Mouse (Mus musculus) ovary, postnatal 14 days (tissue): ENCODE results near the gene Hepacam.

Source experiments
- DNase-seq: peaks from one replicate; pipeline ENCODE4 v3.0.0; 2022; ENCODE audit warnings: low spot score

Gene Hepacam

DNA sequence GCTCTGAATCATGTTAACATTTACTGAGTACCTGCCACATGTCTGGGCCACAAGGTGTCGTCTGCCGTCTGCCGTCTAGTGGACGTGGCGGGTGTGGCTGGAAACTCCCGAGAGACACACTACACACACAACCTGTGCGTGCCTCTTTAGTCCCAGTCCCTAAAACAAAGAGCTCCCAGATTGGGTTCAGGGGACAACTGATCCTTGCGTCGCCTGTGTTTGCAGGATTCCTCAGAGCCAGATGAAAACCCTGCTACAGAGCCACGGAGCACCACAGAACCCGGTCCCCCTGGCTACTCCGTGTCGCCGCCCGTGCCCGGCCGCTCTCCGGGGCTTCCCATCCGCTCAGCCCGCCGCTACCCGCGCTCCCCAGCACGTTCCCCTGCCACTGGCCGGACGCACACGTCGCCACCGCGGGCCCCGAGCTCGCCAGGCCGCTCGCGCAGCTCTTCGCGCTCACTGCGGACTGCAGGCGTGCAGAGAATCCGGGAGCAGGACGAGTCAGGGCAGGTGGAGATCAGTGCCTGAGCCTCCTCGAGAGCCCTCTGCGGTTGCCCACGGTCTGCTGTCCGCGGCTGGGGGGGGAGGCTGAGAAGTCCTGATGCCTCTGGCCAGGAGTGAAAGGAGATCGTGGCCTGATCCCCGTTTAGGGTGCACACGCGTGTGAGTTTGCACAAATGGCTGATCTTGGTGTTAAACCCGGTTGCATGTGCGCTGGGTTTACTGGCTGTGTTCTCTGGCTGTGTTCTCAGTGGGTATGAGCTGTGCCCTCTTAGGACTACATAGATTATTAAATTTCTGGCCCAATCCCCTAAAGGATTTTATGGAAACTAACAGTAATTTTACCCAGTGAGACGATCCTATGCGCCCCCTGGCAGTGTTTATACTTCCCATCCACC, 17.4 kb downstream of the Hepacam start:
- DNase-seq: peak; percentile 15

DNA sequence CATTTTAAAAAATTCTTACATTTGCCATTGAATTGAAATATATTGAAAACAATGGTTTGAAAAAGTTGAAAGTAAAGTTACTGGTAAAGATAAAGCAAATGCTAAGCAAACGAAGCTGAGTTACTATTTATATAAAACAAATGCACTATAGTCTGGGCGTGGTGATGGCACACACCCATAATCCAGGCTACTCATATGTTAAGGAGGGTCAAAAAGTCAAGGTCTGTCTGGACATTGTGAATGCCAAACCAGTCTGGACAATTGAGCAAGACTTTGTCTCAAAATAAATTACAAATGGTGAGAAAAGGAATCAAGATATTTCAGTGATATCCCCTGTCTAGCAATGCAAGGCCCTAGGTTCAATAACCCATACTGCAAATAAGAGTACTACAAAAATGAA, 23.7 kb downstream of the Hepacam start:
- DNase-seq: no peak

DNA sequence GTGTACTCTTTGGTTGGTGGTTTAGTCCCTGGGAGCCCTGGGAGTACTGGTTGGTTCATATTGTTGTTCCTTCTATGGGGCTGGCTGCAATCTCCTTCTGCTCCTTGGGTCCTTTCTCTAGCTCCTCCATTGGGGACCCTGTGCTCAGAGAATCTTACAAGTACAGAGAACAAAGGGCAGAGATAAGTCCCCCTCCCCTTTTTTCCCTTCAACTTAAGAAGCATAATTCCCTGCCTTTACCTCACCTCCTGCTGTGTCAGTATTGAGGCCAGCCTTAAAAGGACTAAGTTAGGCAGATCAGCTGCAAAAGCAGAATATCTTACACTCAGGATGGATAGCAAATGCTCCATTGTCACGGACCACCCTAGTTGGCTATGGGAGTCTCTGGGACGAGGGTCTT, 24.9 kb downstream of the Hepacam start:
- DNase-seq: no peak

DNA sequence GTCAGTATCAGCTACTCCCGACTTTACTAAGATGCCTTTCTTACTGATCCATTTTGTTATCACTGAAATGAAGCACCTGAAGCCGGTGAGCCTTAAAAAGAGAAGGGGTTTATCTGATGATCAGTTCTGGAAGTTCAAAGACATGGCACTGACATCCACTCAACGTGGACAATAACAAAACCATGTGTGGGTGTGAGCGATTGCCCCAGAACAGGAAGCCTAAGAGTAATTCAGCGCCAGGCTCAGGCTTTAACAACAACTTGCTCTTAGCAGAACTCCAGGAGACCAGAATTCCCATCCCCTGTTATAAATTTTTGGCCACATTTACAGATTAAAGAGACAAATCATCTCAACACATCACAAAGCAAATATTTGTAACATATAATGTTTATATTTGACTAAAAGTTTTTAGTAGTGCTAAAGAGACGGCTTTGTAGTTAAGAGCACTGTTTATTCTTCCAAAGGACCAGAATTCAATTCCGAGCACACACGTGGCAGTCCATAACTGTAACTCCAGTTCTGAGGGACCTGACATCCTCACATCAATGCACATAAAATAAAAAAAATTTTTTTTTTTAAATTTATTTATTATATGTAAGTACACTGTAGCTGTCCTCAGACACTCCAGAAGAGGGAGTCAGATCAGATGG, 26.5 kb downstream of the Hepacam start:
- DNase-seq: no peak

DNA sequence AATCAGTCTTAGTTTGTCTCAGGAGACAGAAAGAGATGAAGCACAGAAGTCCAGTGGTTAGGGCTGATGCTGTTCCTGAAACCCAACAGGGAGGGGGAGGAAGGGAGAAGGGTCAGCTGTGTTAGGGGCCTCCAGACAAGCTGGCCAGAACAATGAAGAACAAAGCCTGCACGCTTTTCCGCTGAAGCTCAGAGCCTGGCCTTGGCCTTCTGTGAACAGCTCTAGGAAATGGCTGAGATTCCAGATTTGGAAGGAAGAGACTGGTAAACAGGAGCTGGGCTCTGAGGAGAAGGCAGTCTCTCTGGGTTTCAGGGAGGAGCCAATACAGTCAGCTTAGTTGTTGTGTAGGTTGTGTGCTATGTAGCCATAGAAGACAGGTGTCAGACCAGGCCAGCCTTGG, 33.4 kb downstream of the Hepacam start:
- no peak for DNase-seq

DNA sequence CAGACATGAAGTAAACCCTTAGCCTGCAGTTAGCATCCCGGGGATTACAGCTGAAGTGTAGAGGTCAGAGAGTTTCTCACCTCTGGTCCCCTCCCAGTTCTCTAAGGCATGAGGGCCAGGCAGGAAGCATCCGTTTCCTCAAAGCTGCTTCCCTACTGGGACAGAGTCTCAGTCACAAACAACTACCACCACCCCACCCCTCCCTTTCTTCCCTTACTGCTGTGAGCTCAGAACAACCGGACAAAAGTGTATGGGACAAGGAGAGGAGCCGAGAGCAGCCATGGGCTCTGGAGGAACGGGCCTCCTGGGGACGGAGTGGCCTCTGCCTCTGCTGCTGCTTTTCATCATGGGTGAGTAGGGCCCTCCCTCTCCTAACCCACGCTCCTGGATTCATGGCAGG, 34.7 kb downstream of the Hepacam start, which contains the start of gene Robo4:
TSS of gene Robo4 (plus strand) at position 96 of the 400 bp plus-strand sequence.
- DNase-seq: no peak

DNA sequence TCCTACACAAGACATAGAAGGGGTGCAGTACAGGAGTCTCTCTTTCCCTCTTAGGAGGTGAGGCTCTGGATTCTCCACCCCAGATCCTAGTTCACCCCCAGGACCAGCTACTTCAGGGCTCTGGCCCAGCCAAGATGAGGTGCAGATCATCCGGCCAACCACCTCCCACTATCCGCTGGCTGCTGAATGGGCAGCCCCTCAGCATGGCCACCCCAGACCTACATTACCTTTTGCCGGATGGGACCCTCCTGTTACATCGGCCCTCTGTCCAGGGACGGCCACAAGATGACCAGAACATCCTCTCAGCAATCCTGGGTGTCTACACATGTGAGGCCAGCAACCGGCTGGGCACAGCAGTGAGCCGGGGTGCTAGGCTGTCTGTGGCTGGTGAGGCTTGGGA, 35.4 kb downstream of the Hepacam start:
- DNase-seq: no peak

DNA sequence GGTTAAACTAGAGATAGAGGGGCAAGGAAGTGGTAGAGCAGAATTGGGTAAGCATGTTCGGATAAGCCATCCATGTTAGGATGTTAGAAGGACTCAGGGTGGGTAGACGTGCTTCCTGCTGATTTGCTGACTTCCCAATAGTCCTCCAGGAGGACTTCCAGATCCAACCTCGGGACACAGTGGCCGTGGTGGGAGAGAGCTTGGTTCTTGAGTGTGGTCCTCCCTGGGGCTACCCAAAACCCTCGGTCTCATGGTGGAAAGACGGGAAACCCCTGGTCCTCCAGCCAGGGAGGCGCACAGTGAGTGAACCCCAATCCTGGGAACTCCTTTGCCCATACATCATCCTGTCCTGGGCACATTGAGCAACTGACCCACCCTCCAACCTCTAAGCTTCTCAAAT, 35.9 kb downstream of the Hepacam start:
- DNase-seq: no peak

DNA sequence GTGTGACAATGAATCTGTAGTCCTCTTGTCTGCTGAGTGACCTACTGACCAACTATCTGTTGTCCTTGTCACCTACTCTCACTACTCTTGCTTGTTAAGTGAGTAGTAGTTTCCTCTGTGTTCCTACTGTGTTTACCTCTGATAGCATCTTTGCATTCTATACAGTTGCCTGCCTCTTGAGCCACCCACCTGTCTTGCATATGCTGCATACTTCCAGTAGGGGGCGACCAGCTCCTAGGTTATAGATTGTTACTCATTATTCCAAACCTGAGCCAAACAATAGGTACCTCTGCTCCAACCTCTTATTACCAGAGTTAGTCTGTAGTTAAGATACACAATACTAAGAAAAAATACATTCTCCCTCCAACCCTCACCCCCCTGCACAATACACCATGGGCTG, 39.2 kb downstream of the Hepacam start:
- DNase-seq: no peak

DNA sequence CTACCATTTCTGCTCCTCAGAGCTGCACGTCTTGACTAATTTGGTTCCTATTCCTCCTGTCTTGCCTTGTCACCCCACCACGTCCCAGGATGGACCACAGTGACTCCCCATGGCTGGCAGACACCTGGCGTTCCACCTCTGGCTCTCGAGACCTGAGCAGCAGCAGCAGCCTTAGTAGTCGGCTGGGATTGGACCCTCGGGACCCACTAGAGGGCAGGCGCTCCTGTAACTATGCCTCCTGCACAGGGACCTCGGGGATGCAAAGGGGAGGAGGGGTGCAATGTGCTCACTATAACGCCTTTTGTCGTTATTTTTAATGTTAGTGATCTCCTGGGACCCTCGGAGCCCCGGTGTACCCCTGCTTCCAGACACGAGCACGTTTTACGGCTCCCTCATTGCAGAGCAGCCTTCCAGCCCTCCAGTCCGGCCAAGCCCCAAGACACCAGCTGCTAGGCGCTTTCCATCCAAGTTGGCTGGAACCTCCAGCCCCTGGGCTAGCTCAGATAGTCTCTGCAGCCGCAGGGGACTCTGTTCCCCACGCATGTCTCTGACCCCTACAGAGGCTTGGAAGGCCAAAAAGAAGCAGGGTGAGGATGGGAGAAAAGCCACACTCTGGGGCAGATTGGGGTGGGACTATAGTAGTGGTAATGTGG, 40.8 kb downstream of the Hepacam start:
- no peak for DNase-seq

DNA sequence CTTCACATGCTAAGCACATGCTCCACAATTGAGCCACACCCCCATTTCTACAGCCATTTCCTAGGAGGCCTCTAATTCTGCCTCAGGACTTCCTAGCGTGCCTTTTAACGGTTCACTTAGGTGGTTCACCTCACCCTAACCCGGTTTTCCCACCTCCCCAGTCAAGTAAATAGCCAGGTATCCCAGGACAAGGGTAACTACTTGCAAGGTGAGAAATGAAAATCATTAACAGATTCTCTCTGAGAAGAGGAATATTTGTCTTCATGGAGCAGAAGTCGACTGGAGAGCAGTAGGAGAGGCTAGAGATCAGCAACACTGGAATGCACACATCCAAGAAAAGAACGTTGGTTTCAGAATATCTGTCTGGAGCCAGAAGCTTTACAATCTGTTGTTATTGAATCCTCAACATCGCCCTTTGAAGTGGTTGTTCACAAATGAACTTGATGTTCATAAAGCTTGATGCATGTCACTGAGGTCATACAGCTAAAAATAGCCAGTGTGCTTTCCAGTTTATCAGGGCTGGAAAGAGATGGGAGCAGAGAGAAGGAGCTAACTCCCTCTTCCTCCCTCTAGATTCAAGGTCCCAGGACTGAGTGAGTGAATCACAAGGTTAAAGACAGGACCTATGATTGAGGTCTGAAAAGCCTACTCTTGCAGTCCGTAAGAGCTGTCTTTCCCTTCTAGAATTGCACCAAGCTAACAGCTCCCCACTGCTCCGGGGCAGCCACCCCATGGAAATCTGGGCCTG, 42.7 kb downstream of the Hepacam start:
- DNase-seq: no peak

DNA sequence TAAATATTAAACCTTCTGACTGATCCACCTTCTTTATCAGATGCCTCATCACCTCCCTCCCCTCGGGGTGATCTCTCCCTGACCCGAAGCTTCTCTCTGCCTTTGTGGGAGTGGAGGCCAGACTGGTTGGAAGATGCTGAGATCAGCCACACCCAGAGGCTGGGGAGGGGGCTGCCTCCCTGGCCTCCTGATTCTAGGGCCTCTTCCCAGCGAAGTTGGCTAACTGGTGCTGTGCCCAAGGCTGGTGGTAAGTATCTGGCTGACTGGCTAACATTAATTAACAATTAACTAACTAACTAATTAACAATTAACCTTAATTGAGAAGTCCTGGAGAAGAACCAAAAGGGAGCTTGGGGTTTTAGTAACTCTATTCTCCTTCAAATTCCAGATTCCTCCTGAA, 45.8 kb downstream of the Hepacam start:
- DNase-seq: no peak

DNA sequence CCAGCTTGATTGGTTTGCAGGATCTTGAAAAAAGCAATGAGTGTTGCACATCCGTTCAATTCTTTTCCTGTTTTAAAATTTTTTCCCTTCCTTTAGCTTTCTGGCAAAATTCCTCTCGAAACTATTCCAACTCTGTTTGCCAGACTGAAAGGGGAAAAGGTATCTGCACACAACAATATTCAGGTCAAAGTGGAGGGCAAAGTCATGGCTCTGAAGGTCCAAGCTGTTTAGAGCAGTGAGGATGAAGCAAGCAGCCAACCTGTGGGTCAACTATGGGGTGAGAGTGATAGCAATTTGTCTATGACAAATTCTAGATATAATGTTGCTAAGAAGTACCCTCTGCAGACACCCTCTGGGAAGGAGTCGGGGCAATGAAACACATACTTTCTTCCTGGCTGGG, 47.5 kb downstream of the Hepacam start:
- no peak for DNase-seq

DNA sequence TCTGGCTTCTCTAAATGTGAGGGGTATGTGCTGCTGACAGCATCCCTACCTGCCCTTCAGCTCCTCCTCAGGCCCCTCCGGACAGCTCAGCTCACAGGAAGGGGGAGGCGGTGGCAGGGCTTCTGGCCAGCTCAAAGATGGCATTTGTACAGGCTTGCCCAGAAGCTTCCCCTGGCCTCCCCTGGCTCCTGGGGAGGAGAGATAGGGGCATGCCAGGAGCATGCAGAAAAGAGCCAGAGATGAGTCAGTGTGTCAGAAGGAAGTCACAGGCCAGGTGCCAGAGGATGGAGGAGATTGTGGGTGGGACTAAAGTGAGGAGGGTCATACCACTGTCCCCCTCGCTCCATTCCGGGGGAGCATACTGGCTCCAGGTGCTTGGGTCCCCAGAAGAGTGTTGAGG, 51.6 kb downstream of the Hepacam start:
- DNase-seq: no peak

DNA sequence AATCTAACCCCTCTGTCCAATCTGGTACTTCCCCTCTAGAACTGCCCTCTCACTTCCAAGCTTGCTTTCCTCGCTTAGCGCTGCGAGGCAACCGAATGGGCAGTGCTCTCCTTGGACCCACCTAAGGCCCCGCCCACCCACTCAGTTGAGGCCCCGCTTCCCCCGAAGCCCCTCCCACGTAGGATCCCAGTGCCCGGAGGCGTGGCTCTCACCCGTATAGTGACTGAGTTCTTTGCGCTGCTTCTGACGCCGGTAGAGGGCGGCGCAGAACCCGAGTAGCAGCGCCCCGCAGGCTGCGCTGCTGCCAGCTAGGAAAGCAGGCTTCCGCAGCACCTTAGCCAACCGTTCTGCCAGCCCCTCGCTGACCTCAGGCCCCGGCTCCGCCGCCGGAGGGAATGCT, 53.5 kb downstream of the Hepacam start:
- peak; percentile 66 for DNase-seq

DNA sequence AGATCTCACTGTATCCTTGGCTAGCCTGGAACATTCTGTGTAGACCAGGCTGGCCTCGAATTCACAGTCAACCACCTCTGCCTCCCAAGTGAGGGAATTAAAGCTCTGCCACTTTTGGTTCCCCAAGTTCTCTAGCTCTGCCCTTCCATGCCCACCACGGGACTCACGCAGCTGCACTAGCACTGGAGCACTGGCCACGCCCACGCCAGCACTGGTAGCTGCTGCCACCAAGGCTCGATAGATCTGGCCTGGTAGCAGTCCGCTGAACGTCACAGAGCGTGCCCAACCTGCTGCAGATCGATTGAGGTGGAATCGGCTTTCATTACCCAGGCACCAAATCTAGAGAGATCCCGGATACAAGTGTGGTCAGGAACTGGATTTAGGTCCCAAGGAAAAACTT, 54.1 kb downstream of the Hepacam start:
- DNase-seq: no peak

DNA sequence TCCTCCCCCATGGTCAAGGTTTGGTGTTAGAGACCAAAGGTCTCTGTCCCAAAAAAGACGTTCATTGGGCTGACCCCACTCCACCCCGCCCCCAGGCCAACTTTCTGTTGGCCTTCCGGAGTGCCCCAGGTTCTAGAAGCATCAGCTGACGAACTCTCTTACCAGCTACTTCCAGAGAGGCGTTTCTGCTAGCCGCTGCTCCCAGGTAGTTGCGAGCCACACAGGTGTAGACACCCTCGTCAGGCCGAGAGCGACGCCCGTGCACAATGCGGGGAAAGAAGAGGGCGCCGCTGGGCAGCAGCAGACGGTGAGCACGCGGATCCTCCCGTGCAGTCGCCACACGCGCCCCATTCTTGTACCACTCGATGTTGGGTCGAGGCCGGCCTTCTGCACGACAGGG, 62.2 kb downstream of the Hepacam start:
- DNase-seq: no peak

DNA sequence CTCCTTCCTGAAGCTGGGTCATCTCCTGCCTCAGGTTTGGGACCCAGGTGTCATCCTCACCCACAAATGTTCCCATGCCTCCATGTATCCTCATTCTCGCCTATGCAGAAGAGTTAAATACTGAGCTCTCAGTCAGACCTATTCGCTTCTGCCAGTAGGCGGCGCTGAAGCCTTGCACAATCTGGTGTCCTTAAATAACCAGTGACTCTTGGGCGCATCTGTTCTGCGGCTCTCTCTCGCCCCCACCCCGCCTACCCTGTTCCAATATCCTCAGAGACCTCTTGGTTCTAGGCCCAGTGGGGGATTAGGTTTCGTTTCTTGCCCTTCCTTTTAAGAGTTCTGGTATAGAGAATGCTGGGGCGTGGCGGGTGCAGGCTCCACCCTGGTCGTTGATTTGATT, 63.4 kb downstream of the Hepacam start:
- DNase-seq: peak; percentile 79

DNA sequence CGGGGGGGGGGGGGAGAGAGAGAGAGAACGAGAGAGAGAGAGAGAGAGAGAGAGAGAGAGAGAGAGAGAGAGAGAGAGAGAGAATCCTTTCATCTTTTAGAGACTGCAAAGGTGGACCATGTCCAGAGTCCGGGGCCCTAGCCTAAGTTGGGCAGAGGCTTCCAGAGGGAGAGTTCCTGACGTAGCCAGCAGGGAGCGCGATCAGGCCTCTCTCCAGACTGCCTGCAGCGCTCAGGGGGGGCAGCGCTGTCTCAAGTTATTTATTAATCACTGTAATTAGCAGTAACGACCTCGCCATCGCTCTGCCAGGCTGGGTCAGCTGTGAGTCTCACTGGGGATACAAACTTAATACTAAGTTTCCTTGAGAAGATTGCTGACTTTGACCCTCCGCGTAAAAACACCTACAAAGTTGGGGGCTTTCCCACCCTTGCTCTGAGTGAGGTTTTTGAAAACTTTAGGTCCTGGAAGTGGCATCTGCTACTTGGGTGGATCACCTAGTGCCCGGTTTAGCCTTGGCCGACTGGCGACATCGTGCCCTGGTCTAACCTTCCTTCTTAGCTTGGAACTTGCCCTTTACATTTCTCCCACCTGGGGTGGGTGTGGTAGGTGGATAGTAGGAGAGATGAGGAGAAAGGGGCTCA, 65.0 kb downstream of the Hepacam start:
- DNase-seq: no peak

DNA sequence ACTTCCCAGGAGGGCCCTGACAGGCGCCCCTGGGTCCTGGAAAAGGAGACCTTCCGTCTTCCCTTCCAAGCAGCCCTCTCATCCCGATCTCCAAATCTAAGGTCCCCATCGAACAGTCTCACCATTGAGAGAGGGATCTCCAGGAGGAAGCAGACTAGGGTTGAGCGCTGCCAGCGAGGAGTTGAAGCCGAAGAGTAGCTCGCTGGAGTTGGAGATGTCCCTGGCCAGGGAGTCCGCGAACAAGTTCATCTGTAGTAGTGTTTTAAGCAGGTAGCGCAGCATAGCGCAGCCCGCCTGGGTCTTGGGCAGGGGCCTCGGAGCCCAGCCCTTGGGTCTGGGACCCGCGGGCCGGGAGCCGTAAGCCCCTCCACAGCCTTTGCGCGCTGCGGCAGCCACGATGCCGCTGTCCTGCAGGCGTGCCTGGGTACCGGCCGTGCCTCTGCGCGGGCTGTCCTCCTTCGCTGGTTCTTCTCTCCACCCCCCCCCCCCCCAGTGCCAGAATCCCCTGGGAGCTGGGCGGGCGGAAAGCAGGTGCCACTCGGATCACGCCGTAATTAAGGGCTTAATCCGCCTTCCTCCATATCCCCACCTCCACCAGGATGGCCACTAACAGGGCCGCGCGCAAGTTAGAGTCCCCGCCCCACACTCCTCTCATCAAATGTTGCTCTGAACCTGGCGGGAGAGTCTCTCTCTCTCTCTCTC, 65.7 kb downstream of the Hepacam start, which contains the start of gene Robo3:
TSS of gene Robo3 (minus strand) at position 527 of the 702 bp plus-strand sequence.
- DNase-seq: no peak
